Mouse (Mus musculus) bone marrow macrophage, adult 2 months (primary cell): ENCODE results near the gene Mpp3.

Source experiments
- CTCF ChIP-seq: IDR thresholded peaks from 2 replicates; pipeline ENCODE4 v1.5.1; 2012; ENCODE audit warnings: low read depth, mild to moderate bottlenecking, low read length, moderate library complexity
- POLR2A ChIP-seq: IDR thresholded peaks from 2 replicates; pipeline ENCODE4 v1.6.1; 2012; ENCODE audit warnings: mild to moderate bottlenecking, low read depth, low read length, borderline replicate concordance

GRCm38 (mm10) chr11:102068969-102069368 lies 40.7 kb upstream of the Mpp3 start:
- TF ChIP-seq POLR2A (no peak), CTCF (no peak)
